Mouse (Mus musculus): ENCODE results near the gene Cyba.

The Cyba gene

DNA sequence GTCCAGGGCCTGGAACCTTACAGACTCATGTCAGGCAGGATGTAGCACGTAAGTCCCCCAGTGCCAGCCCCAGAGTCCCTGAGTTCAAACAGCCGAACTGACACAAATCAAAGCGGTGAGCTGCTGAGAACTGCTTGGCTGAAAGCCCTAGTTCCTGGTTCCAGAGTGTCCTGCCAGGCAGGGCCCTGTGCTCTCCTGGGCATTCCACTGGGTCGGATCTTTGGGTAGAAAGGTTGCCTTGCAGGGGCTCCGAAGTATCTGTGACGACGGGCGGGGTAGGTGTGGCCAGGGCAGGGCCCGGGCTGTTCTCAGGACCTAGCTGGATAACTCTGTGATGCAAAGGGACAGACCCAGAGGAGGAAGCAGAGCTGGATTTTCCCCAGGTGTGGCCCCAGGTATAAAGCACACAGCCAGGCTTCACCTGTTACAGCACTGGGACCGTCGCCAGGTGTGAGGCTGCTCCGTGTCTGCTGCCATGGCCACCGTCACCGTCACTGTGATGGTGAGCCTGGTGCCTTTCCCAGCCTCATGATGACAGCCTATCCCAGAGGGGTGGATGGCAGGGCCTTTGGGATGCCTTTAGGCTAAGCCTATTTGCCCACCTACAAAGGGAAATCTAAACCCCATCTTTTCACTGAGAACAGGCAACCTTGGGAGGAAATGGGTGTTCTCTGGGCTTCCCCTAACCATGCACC lies 11.2 kb downstream of the Cyba start, which contains the start of gene Il17c:
Gene Il17c, plus strand, starts transcription at position 645 of the 695 bp plus-strand sequence.
- DNase-seq (ENCODE audit: low read depth) = no peak

GRCm38 (mm10) chr8:122419881-122420555 lies 12.7 kb downstream of the Cyba start:
- no peak for DNase-seq (ENCODE audit: low read depth)

- DNase-seq (ENCODE audit: low read depth) = no peak
These were observed 17.2 kb downstream of the Cyba start for GRCm38 (mm10) chr8:122415554-122415953.

- DNase-seq (ENCODE audit: low read depth) = no peak
These were observed 18.4 kb downstream of the Cyba start for GRCm38 (mm10) chr8:122414311-122414710.

DNA sequence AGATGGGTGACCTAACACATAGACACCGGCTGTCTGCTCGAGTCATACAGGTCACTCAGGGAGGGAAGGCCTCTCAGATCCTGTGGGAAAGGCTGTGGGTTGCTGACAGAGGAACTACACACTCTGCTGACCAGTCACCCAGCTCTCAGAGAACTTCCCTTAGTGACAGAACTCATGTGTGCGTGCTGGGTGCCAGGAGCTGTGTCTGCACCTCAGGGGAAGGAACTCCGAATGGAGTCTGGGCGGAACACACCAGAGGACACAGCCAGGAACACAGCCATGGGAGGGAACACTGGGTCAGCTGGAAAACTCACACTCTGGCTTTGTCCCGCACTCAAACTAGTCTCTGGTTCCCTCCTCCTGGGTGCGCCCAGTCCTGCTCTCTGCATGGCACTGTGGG lies 25.1 kb downstream of the Cyba start:
- DNase-seq (ENCODE audit: low read depth) = no peak

GRCm38 (mm10) chr8:122405146-122405805 lies 27.5 kb downstream of the Cyba start:
- no peak for DNase-seq (ENCODE audit: low read depth)

- DNase-seq (ENCODE audit: low read depth) = no peak
These were observed 34.5 kb downstream of the Cyba start for GRCm38 (mm10) chr8:122398186-122398585.

DNA sequence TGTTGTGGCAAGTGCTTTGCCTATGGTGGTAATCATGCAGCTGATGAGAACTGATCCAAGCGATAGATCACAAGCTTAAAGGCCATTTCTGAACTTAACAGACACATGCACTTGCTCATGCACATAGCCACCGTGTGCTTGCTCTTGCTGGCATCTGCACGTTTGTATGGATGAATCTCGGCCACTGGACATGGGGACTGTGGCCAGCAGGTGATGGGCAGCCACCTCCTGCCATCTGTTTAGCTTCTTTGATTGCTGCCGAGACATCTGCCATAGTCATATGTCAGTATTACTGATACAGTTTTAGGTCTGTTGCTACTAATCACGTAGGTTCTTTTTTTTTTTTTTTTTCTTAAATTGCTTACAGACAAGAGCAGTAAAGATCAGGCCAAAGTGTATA lies 37.4 kb downstream of the Cyba start:
- DNase-seq (ENCODE audit: low read depth) = no peak

DNA sequence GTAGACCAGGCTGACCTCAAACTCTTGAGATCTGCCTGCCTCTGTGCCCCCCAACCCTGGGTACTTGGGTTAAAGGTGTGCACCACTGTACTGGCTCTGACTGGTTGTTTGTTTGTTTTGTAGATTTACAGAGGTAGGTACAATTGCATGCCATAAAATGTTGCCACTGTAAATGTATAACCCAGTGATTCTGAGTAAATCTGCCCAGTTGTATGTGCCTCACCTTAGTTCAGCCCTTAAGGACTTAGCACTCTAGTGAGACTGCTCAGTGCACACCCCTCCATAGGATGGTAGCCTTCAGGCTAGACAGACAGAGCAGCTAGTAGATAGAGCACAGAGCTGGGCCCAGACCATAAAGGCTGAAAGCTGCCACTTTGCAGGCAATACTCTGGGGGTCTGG lies 39.0 kb downstream of the Cyba start:
- no peak for DNase-seq (ENCODE audit: low read depth)

DNA sequence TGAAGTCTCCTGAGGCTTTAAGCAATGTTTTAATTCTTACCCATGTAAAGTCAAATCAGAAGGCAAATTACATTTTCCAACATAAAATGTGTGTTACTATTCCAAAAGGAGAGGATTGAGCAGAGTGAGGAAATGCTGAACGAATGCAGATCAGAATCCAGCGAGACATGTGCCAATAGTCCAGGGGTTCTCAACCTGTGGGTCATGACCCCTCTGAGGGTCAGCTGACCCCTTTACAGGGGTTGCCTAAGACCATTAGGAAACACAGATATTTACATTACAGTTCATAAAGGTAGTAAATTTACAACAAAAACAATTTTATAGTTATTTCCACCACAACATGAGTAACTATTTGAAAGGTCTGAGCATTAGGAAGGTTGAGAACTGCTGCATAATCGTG lies 42.0 kb downstream of the Cyba start:
- no peak for DNase-seq (ENCODE audit: low read depth)

GRCm38 (mm10) chr8:122389357-122389756 lies 43.4 kb downstream of the Cyba start:
- DNase-seq (ENCODE audit: low read depth) = no peak

- no peak for DNase-seq (ENCODE audit: low read depth)
These were observed 49.7 kb downstream of the Cyba start for GRCm38 (mm10) chr8:122383039-122383438.

GRCm38 (mm10) chr8:122376365-122377231 lies 56.1 kb downstream of the Cyba start, which contains the start of gene Zc3h18:
Gene Zc3h18, plus strand, starts transcription at chr8:122376609.
- DNase-seq (ENCODE audit: low read depth) = peak; percentile 98

- no peak for DNase-seq (ENCODE audit: low read depth)
These were observed 56.9 kb downstream of the Cyba start for GRCm38 (mm10) chr8:122375751-122376364.

- no peak for DNase-seq (ENCODE audit: low read depth)
These were observed 57.4 kb downstream of the Cyba start for GRCm38 (mm10) chr8:122375320-122375719.
